Mouse (Mus musculus): ENCODE data around the gene Zfp992.
"Not testable (repeated sequence)": the region's sequence is repeated elsewhere in the genome, so short reads cannot be mapped to it uniquely, and the experiment has no call there.

Gene Zfp992

GRCm38 (mm10) chr4:146517150-146517549 lies 68.3 kb downstream of the Zfp992 start:
- not testable (repeated sequence) for DNase-seq (ENCODE audit: low read depth, low spot score)
